Mouse (Mus musculus) gastrocnemius, postnatal 10 days (tissue): ENCODE results near the gene Hnrnpf. TPM values are rescaled to one million over a fixed set of nuclear protein-coding genes. Genes with fewer than 3 reads are reported as not detected.

ENCODE experiments used
- DNase-seq: peaks from one replicate; pipeline ENCODE4 v3.0.0; 2021; ENCODE audit warnings: mixed read lengths
- total RNA-seq, 2 experiments: library from RNA; stranded (reverse); gene quantifications; 2 replicates each; pipeline ENCODE4 v1.2.3; 2021

The Hnrnpf gene
- total RNA-seq, 2 experiments from 2014 or later: 199 to 227 TPM

DNA sequence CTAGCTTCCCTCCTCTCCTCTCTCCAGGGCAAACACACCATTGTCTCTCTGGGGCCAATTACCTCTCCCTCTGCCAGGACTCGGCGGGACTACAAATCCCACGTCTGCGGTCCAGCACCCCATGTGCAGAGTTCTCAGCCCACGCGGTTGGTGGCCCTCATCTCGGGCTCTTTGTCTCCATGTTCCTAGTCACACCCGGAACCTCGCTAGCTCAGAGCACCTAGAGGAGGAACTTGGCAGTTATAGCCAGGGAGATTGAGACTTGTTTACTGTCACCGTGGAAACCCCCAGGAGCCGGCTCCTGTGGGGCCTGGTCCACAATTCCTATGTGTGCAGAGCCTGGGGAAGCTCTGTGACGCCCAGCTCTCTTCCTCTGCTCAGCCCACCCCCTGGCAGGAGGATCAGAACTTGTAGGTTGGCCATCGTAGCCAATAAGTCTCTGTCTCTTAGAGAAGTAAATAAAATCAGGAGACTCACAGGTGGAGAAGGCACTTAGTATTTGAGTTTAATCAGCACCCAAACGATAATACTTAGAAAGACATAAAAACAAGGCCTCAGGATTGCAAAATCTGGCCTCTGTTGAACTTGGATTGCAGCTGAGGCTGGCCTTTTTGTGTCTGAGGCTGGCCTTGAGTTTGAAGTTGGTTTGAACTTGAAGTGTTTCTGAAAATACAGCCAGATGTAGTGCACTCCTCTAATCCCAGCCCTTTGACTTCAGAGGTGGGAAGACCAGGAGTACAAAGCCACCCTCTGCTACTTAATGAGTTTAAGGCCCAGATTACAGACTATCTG, 8.6 kb upstream of the Hnrnpf start:
- DNase-seq: no peak

DNA sequence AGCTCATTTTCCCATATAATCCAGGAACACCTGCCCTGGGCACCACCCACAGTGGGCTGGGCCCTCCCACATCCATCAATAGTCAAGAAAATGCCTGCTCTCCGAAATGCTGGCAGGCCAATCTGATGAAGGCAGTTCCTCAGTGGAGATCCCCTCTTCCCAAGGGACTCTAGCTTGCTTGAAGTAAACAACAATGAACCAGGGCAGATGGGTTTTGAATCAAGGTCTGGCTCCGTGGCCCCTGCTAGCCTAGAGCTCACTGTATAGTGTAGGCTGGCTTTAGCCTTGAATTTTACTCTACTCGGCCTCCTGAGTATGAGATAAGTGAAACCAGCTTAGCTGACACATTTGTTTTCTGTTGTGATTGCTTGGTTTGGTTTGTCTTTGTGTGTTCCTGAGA, 7.7 kb upstream of the Hnrnpf start:
- no peak for DNase-seq

DNA sequence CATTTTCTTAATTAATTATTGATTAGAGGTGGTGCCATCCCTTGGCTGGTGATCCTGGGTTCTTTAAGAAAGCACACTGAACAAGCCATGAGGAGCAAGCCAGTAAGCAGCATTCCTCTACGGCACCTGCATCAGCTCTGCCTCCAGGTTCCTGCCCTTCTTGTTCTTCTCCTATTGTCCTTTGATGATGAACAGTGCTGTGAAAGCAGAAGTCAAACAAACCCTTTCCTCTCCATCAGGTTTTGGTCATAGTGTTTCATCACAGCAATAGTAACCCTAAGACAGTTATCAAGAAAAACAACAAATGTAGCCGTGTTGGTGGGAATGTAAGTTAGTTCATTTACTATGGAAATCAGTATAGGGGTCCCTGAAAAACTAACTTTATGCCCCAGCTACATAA, 6.7 kb upstream of the Hnrnpf start:
- no peak for DNase-seq

DNA sequence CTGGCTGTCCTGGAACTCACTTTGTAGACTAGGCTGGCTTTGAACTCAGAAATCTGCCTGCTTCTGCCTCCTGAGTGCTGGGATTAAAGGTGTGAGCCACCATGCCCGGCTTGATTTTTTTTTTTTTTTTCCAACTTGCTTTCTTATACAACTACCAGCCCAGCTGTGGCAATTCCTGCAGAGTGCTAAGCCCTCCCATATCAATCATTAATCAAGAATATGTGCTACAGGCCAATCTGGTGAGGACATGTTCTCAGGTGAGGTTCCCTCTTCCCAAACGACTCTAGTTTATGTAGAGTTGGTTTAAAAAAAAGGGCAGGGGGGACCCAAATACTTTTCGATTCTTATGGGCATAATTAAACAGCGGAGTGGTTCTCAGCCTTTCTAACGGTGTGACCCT, 2.3 kb upstream of the Hnrnpf start:
- DNase-seq: no peak

DNA sequence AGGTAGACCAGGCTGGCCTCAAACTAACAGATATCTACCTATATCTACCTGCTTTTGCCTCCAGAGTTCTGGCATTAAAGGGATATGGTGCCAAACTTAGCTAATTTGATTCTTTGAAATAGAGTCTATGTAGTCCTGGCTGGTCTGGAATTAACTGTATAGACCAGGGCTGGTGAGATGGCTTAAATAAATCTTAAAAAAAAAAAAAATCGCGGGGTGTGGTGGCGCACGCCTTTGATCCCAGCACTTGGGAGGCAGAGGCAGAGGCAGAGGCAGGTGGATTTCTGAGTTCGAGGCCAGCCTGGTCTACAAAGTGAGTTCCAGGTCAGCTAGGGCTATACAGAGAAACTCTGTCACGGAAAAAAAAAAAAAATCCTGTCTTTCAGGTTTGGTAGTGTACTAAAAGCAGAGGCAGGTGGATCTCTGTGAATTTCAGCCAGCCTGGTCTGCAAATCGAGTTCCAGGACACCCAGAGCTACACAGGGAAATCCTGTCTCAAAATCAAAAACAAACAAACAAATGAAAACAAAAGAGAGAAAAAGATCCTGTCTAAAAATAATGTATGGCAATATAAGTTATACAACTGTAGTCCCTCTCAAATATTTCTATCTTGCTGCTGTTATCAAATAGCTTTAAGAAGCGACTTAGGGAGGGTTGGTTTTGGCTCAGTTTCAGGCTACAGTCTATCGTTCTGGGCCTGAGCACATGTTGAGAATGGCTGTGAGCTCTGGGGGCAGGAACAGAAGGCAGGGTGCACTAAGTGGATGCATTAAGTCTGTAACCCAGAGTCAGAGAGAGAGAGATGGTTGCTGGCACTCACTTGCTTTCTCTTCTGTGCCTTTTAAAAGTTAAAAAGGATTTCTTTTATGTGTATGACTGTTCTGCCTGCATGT, 1.6 kb downstream of the Hnrnpf start:
- DNase-seq: no peak

DNA sequence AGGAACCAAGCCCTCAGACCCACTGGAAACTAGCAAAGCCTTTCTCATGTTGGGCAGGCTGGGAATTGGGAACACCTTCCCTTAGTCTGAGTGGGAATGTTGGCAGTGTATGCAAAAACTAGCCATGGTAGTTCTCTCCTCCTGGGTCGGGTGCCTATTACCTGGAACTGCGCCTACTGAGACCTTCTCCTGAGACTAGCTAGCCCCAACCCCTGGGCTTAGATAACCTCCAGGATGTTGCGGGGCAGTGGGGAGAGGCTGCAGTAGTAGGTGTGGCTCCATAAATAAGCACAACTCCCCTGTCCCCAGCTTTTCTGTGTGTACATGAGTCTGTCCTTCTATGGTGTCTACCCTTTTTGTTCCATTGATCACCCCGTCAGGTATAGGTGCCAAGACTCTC, 2.4 kb downstream of the Hnrnpf start:
- no peak for DNase-seq

DNA sequence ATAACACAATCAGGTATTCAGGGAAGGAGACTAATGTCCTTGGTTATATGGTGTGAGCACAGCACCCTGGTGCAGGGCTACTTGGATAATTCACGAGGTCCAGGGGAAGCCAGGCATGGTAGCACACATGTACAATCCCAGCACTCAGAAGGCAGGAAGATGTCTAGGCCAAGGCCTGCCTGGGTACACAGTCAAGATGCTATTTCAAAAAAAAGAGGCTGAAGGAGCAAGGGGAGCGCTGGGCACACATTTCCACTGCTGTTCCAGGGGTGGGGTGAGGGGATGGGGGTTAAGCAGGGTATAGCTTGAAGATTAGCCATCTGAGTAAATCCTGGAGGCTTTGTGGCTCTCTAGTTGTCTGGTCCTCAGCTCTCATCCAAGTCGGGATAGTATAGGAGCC, 3.7 kb downstream of the Hnrnpf start:
- DNase-seq: no peak

DNA sequence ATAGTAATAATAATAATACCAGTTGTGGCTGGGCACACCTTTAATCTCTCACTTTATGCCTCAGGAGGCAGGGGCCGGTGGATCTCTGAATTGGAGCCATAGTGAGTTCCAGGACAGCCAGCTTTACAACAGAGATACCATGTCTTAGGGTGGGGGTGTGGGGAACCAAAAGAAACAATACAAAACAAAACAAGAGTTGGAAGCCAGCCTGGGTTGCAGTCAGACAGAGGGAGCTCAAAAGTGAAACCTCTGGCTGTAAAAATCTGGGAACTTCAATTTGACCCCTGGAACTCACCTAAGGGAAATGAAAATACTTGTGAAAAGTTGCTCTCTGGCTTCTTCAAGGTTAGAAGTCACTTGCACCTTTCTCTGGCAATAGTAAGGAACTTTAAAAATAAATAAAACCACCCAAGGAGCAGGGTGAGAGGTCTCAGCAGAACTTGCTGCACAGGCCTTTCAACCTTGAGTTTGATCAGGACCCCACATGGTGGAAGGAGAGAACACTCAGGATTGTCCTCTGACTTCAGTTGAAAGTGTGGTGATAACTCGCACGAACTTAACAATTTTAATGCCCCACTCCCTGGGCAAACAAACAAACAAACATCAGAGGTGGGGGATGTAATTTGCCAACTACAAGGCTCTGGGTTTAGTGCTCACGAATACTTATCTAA, 5.3 kb downstream of the Hnrnpf start:
- DNase-seq: no peak

DNA sequence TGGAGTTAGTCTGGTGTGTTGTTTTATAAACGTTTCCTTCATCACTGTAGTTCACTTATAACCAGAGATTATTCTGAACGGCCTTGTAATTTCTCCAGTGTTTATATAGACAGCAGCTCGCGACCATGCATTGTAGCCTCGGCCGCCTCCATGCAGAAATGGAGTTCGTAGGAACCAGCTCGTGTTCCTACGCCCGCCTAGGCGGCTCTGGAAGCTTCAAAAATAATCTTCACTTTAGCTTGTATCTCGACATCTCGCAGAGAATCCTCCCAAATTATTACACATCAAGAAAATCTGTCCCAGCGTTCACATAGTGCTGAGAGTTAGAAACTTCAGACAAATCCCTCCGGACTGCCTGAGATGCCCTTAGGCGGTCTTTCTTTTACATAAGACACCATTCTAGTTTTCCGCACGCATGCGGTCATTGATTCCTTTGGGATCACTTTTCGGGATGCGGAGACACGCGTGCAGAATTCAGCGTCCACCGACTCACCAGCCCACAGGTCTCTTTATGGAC, 5.9 kb downstream of the Hnrnpf start:
- DNase-seq: peak; percentile 28

DNA sequence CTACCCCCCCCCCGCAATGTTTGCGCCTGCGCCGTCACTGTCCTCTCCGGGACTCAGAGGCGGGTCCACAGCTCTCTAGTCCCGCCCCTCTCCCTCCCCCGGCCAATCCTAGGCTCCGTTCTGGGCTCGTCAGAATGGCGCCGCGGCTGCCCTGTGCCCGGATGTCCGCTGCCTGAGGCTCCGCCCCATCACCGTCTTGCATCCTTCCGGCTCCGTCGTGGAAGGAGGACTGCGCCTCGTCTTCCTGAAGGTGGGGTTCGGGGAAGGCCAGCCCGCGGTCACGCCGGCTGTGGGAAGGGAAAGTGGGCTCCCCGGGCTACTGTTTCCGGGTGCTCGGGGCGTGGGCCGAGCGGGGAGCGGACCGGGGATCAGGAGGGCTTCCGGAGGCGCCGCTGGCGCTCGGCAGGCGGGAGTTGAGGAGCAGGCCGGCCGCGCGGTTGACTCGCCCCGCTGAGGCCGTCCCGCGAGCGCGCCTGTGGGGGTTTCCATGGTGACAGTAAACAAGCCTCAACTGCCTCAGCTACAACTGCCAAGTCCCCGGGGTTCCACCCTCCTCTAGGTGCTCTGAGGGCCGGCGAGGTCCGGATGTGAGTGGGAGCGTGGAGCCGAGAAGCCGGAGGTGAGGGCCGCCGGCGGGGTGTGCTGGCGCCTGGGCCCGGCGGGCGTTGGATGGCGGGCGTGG, 6.6 kb downstream of the Hnrnpf start:
- DNase-seq: peak; percentile 93

DNA sequence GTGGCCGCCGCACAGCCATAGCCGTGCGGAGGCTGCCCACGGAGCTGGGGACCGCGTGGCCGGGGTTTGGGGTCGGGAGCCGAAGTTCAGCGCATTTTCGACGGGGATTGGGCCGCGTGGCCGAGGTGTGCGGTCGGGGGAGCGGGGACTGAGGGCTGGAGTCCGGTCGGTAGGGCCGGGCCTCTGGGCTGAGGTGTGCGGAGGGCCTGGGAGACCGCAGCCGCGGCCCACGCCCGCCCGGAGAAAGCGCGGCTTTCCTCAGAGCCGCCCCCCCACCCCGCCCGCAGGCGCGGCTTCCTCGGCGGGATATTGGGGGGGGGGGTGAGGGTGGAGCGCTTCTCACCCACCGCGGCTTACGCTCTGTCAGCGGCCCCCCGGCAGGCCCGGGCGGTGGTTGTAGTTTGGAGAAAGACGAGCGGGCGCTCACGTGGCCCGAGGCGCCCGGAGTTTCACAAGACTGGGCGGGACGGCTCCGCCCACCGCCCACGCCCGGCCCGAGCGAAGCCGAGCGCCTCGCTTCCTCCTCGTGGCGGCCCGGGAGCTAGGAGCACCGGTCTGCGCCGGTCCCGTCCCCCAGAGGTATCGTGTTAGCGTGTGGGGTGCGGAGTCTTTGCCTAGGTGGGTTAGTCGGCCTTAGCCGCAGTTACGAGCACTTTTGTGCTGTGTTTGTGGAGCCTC, 7.3 kb downstream of the Hnrnpf start:
- DNase-seq: peak; percentile 90

DNA sequence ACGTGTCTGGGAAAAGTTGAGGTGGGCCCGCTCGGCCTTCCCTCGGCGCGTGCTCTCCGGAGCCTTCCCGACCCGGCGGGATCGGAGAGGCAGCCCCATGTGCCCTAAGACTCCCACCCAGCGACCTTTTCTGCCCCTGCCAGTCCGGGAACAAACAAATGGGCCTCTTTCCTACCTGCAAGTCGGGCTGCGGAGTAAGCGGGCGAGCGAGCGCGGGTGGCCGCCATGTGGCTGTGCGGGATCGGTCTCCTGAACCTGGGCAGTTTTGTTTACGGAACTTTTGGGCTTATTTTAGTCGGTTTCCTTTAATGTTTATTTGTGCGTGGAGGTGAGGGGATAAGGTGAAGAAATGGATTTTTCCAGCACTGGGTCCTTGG, 7.8 kb downstream of the Hnrnpf start:
- DNase-seq: no peak

DNA sequence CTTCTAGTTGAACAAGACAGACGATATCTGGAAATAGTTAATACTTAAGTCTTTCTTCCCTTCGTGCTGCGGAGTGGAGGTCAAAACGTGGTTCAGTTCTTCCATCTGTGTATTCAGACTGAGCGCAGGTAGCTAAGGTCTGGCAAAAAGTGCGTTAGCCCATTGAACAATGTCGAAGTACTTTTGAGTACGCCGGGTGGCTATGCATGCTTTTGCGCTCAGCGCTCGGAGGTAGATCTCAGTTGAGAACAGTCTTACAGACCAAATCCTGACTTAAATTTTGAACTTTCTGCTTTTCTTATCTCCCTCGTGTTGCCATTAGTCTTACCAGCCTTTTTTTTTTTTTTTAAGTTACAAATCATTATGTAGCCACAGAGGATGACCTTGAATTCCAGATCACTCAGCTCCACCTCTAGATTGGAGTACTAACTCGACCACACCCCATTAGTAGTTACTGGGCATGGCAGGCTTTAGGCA, 8.3 kb downstream of the Hnrnpf start:
- no peak for DNase-seq

DNA sequence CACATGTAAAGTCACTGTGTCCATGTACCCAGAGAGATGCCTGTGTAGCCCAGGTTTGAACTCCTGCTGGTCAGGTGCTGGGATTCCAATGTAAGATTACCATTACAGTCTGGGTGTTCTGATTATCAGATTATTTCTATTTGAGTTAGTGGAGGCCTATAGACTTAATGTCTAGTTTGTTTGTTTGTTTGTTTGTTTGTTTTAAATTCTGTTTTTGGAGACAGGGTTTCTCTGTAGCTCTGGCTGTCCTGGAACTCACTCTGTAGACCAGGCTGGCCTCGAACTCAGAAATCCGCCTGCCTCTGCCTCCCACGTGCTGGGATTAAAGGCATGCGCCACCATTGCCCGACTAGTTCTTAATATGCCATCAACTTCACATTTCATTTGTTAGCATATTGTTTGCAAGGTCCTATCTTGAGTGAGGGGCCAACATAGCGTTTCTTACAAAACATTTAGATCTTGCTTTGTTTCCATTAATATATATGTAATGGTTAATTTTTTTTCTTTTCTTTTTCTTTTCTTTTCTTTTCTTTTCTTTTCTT, 10.1 kb downstream of the Hnrnpf start:
- no peak for DNase-seq

DNA sequence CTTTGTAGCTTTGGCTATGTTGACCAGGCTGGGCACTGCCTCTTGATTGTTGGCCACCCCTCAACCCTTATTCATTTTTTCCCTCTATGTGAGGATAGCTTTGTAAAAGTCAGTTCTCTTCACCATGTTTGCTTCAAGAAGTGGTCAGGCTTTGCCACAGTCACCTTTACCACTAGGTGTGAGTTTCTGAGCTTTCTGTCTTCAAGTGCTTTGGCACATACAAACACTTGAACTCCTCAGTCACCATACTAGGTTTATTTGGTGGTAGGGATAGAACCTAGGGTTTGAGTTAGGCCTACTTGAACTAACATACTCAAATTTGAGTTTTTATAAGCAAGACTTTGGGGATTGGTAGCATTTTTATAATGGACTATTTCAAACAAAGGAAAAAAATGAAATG, 14.4 kb downstream of the Hnrnpf start:
- no peak for DNase-seq

DNA sequence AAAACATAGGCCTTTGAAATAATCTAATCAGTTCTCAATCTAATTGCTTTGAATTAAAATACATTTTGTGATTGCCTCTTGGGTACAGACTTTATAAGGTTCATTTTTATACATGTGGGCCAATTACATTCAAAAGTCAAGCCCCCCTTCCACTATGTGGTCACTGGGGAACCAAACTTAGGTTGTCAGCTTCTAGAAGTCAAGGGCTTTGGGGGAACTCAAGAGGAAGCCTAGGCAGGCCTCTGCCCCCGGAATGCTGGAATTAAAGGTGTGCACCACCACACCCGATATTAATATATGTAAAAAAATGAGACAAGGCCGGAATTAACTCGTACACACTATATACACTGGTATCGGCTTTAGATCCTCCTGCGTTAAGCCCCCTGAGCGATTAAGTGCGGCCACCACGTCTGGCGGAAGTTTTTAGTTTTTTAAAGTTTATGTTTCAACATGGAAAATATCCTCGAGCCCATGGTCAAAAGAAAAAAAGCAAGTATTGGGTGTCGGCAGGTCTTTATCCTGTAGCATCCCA, 16.1 kb downstream of the Hnrnpf start:
- no peak for DNase-seq

DNA sequence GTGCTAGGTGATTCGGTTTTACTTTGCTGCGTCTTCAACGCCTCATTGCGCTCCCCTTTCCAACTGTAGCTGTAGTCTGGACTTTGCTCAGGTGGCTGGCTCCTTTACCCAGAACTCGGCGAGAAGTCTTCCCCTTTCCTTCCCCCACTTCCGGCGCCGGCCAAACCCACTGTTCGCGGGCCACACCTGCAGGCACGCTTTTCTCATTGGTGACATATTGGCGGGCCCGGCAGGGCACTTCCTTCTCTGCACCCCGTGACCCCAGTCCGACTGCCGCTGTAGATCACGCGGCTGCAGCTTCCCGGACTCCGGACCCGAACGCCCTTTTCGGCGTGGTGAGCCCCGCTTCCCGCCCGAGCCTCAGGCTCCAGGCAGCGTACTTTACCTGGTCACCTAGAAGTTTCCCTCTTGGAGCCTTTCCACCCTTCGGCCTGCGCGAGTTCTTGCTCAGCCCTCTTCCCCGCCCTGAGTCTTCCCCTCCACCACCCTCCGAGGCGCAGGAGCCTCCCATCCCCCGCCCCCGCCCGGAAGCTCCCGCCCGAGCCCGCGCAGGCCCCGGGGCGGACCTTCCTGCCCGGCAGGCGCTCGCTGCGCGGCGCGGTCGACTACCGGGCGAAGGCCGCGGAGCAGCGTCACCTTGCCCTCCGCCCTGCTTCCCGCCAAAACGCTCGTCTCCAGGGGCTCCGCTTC, 16.8 kb downstream of the Hnrnpf start:
- DNase-seq: peak; percentile 74

DNA sequence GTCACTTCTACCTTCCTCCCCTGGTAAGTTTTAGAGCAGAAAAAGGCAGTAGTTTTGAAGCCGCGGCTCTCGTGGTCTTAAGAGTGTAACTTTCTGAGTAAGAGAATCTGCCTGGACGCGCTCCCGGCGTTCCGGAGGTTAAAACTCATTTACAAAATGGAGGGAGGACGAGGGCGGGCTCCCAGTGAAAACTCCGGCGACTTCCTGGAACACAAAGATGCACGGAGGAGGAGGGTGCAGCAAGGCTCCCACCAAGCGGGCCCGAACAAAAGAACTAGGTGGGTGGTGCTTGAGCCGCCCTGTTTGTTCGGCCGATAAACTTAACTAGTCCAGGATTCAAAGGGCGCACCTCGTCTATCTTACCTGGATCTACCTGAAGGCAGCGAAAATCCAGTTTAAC, 17.5 kb downstream of the Hnrnpf start:
- DNase-seq: peak; percentile 62

DNA sequence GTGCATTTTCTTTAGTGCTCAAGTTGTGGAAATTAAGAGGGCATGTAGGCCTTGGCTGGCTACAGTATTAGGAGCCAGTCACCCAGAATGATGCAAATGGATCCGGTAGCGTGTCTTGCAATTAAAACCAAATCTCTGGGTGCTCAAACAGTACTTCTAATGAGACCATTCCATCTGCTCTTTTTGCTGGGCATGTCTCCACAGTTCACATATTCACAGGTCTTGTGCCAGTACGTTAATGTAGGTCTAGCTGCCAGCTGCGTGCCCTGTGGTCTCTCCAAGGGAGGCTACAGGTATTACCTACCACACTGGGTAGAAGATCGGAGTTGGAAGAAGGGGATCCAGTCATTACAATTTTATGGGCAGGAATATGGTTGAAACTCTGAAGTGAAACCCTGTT, 17.9 kb downstream of the Hnrnpf start:
- no peak for DNase-seq
